Mouse (Mus musculus) cerebellum, adult 2 months (tissue): ENCODE results near the gene Spata2. TPM values are rescaled to one million over a fixed set of nuclear protein-coding genes. Genes with fewer than 3 reads are reported as not detected.

Experiments
- DNase-seq, 2 experiments: peaks; one replicate each; pipeline ENCODE4 v3.0.0; 2021
- H3K27ac ChIP-seq: fragments of 200-500 bp; 2 replicates; pipeline ENCODE4 v1.5.1; 2012; ENCODE audit warnings: low read length, control low read depth, inconsistent platforms; ENCODE audit not compliant: insufficient read depth
- H3K27me3 ChIP-seq: fragments of 200-500 bp; 2 replicates; pipeline ENCODE4 v1.6.1; 2012; ENCODE audit warnings: inconsistent platforms, mild to moderate bottlenecking, low read length, moderate library complexity; ENCODE audit not compliant: control insufficient read depth, insufficient read depth
- H3K4me1 ChIP-seq: fragments of 200-500 bp; 2 replicates; pipeline ENCODE4 v1.6.1; 2011; ENCODE audit warnings: low read length; ENCODE audit not compliant: control insufficient read depth, insufficient read depth
- H3K4me3 ChIP-seq: fragments of 200-500 bp; replicated peaks from 2 replicates; pipeline ENCODE3; 2011; ENCODE audit warnings: mild to moderate bottlenecking, low read depth, low read length, control low read depth; ENCODE audit not compliant: insufficient read depth
- CTCF ChIP-seq: fragments of 200-500 bp; IDR thresholded peaks from 2 replicates; pipeline ENCODE4 v1.5.1; 2011; ENCODE audit warnings: low read depth, mild to moderate bottlenecking, control low read depth, low read length, moderate library complexity, borderline replicate concordance; ENCODE audit not compliant: insufficient read depth
- POLR2A ChIP-seq: fragments of 200-500 bp; IDR thresholded peaks from 2 replicates; pipeline ENCODE4 v1.6.1; 2011; ENCODE audit warnings: low read length, control low read depth, borderline replicate concordance; ENCODE audit not compliant: insufficient read depth
- WGBS: fragments of 180-500 bp; shearing (Covaris S2); methylation state at CpG from one replicate; pipeline ENCODE4 v1.1.7; 2018; 5-methylcytosine and 5-hydroxymethylcytosine counted together
- polyA plus RNA-seq: library from polyadenylated mRNA; depleted of rRNA; stranded (reverse); fragments of >200 nt; gene quantifications from 2 replicates; pipeline ENCODE4 v1.2.3, GENCODE M21; 2012

Spata2 gene
- polyA plus RNA-seq, 1 experiment, result 80.2 TPM

- Histone ChIP-seq H3K4me3 (no peak overlapping the region), H3K27ac (peak overlapping the region; percentile 99), H3K27me3 (no peaks in the 10 kb centered on the region), H3K4me1 (peaks cover 59% of the 10 kb centered on the region)
- DNase-seq, result peak; percentile 95 to 98
- WGBS, result 11% methylated on average over 6 of the region's 6 CpGs
- TF ChIP-seq POLR2A (no peak), CTCF (0 out of 2 replicates have a peak, but pooled peaks have one; percentile 2)
These were observed 21.1 kb downstream of the Spata2 start for GRCm38 (mm10) chr2:167471585-167471984.

DNA sequence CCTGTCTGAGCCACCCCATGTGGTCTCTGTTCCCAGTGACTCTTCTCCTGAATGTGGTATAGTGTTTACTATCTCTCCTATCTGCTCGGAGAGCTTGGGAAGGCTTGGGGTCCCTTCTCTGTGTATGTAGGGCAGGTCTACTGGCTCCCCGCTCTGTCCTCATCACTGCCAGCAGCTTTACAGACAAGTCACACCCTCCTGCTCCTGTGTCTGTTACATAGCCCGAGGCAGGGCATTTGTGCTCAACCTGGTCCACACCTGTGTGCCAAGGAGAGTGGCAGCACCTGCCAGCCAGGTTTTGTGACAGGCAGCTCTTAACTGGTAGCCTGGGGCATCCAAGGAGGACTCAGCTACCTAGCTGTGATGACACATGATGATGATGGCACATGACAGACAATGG lies 22.1 kb downstream of the Spata2 start:
- peak overlapping the region; percentile 99 for H3K27ac ChIP-seq
- H3K4me3 ChIP-seq, result no peak overlapping the region
- 20% methylated on average over 3 of the region's 3 CpGs for WGBS
- peaks cover 49% of the 10 kb centered on the region for H3K4me1 ChIP-seq
- H3K27me3 ChIP-seq, result no peaks in the 10 kb centered on the region
- TF ChIP-seq CTCF (no peak), POLR2A (no peak)
- DNase-seq, result peak; percentile 59 to 75

GRCm38 (mm10) chr2:167468444-167468843 lies 24.2 kb downstream of the Spata2 start:
- Histone ChIP-seq H3K27me3 (no peaks in the 10 kb centered on the region), H3K4me1 (peaks cover 32% of the 10 kb centered on the region), H3K4me3 (no peak overlapping the region), H3K27ac (no peak overlapping the region)
- no peak for DNase-seq
- TF ChIP-seq CTCF, result peak; percentile 27; the same call in 1 of the 2 replicates
- no peak for TF ChIP-seq POLR2A
- WGBS, result 77% methylated on average over 6 of the region's 6 CpGs

- WGBS, result 88% methylated on average over 5 of the region's 5 CpGs
- TF ChIP-seq CTCF, result no peak
- TF ChIP-seq POLR2A, result no peak
These were observed 25.5 kb downstream of the Spata2 start for GRCm38 (mm10) chr2:167467214-167467613.

GRCm38 (mm10) chr2:167465951-167466350 lies 26.7 kb downstream of the Spata2 start:
- TF ChIP-seq CTCF, result no peak
- TF ChIP-seq POLR2A, result no peak
- Histone ChIP-seq H3K4me1 (peaks cover 23% of the 10 kb centered on the region), H3K27ac (no peak overlapping the region), H3K4me3 (no peak overlapping the region), H3K27me3 (no peaks in the 10 kb centered on the region)
- WGBS, result 91% methylated on average over 3 of the region's 3 CpGs
- DNase-seq, result no peak

More at GRCm38 (mm10) chr2:167467214-167467613, 25.5 kb downstream of the Spata2 start:
- Histone ChIP-seq H3K4me1 (peaks cover 27% of the 10 kb centered on the region), H3K4me3 (no peak overlapping the region), H3K27ac (no peak overlapping the region), H3K27me3 (no peaks in the 10 kb centered on the region)
- DNase-seq, result no peak

DNA sequence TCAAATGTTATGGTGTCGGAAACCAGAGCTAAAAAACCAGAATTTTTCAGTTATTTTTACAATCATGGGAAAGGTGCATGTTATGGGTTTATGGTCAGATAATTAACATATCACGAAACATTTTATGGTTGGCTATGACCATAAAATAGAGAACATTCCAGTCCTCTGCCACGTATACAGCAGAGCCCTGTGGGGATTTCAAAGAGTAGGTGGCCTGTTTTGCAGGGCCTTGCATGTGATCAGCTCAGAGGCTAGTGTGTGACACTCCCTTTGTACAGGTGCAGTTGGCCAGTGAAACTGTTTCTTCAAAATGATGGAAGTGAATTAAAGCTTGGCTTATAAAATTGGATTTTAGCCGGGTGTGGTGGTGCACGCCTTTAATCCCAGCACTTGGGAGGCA lies 28.9 kb downstream of the Spata2 start:
- no peaks in the 10 kb centered on the region for H3K27me3 ChIP-seq
- DNase-seq, result no peak
- no peak overlapping the region for H3K27ac ChIP-seq
- peaks cover 28% of the 10 kb centered on the region for H3K4me1 ChIP-seq
- H3K4me3 ChIP-seq, result no peak overlapping the region
- 90% methylated on average over 5 of the region's 5 CpGs for WGBS
- TF ChIP-seq CTCF, result no peak
- TF ChIP-seq POLR2A, result no peak

GRCm38 (mm10) chr2:167462954-167463353 lies 29.7 kb downstream of the Spata2 start:
- WGBS, result 38% methylated on average over 6 of the region's 6 CpGs
- Histone ChIP-seq H3K4me1 (peaks cover 36% of the 10 kb centered on the region), H3K4me3 (no peak overlapping the region), H3K27me3 (no peaks in the 10 kb centered on the region), H3K27ac (peak overlapping the region; percentile 12; the same call in 1 of the 2 replicates)
- peak; percentile 83 to 86 for DNase-seq
- peak; percentile 90 for TF ChIP-seq CTCF
- TF ChIP-seq POLR2A, result no peak

GRCm38 (mm10) chr2:167459071-167459865 lies 33.4 kb downstream of the Spata2 start:
- WGBS, result 12% methylated on average over 6 of the region's 6 CpGs
- Histone ChIP-seq H3K27ac (peak overlapping the region; percentile 96), H3K27me3 (no peaks in the 10 kb centered on the region), H3K4me1 (peaks cover 57% of the 10 kb centered on the region), H3K4me3 (no peak overlapping the region)
- TF ChIP-seq CTCF (no peak), POLR2A (peak; percentile 45; the same call in 1 of the 2 replicates)
- DNase-seq, result peak; percentile 83 to 91
